Mouse (Mus musculus) forebrain, embryonic 15.5 days (tissue): Measurements from ENCODE around the gene Vezt. TPM values are rescaled to one million over a fixed set of nuclear protein-coding genes. Genes with fewer than 3 reads are reported as not detected.

ENCODE experiments used
- ATAC-seq: fragments of 200-750 bp; cut with Nextera tagmentation; replicated peaks from 2 replicates; pipeline ENCODE4 v1.8.0; 2017; ENCODE audit warnings: mild to moderate bottlenecking, moderate TSS enrichment, moderate library complexity
- H3K27ac ChIP-seq: fragments of 300-500 bp; sonication (generic); replicated peaks from 2 replicates; pipeline ENCODE4 v1.5.1; 2015; ENCODE audit warnings: mild to moderate bottlenecking, inconsistent platforms
- H3K27me3 ChIP-seq: fragments of 300-500 bp; sonication (generic); 2 replicates; pipeline ENCODE4 v1.6.1; 2015; ENCODE audit warnings: inconsistent platforms
- H3K36me3 ChIP-seq: fragments of 300-500 bp; sonication (generic); 2 replicates; pipeline ENCODE4 v1.6.1; 2015; ENCODE audit warnings: mild to moderate bottlenecking, inconsistent platforms
- H3K4me1 ChIP-seq: fragments of 300-500 bp; sonication (generic); 2 replicates; pipeline ENCODE4 v1.6.1; 2015; ENCODE audit warnings: inconsistent platforms
- H3K4me2 ChIP-seq: fragments of 300-500 bp; sonication (generic); replicated peaks from 2 replicates; pipeline ENCODE4 v1.6.1; 2015; ENCODE audit warnings: mild to moderate bottlenecking, inconsistent platforms
- H3K4me3 ChIP-seq: fragments of 300-500 bp; sonication (generic); 2 replicates; pipeline ENCODE4 v1.5.1; 2015; ENCODE audit warnings: mild to moderate bottlenecking, inconsistent platforms
- H3K9ac ChIP-seq: fragments of 300-500 bp; sonication (generic); replicated peaks from 2 replicates; pipeline ENCODE4 v1.6.1; 2015; ENCODE audit warnings: mild to moderate bottlenecking, inconsistent platforms
- H3K9me3 ChIP-seq: fragments of 300-500 bp; sonication (generic); 2 replicates; pipeline ENCODE4 v1.6.1; 2016; ENCODE audit warnings: inconsistent platforms
- WGBS: fragments of 180-500 bp; shearing (Covaris S2); methylation state at CpG from one replicate; pipeline ENCODE4 v1.1.7; 2015; ENCODE audit warnings: mixed read lengths; 5-methylcytosine and 5-hydroxymethylcytosine counted together
- polyA plus RNA-seq: library from polyadenylated mRNA; unstranded; fragments of >200 nt; fragmentation: Nextera tagmentation; extraction: Ambion mirVana; gene quantifications from 2 replicates; pipeline ENCODE4 v1.2.1, GENCODE M21; 2015

Vezt gene
- polyA plus RNA-seq, 1 experiment from 2014 or later: 68.6 TPM

GRCm38 (mm10) chr10:93918087-93918486 is 117.5 kb downstream of the Vezt start:
- Histone ChIP-seq H3K9me3 (no peaks in the 10 kb centered on the region), H3K27ac (no peak overlapping the region), H3K4me1 (peaks cover 21% of the 10 kb centered on the region), H3K4me2 (no peak overlapping the region), H3K27me3 (no peaks in the 10 kb centered on the region), H3K4me3 (no peak overlapping the region), H3K36me3 (no peaks in the 10 kb centered on the region), H3K9ac (no peak overlapping the region)
- 94% methylated on average over 2 of the region's 2 CpGs for WGBS
- ATAC-seq: no peak

GRCm38 (mm10) chr10:93916778-93917177 is 118.8 kb downstream of the Vezt start:
- no peak overlapping the region for H3K27ac ChIP-seq
- 85% methylated on average over 2 of the region's 2 CpGs for WGBS
- peaks cover 21% of the 10 kb centered on the region for H3K4me1 ChIP-seq
- no peak overlapping the region for H3K4me3 ChIP-seq
- H3K9me3 ChIP-seq: no peaks in the 10 kb centered on the region
- no peak for ATAC-seq
- no peak overlapping the region for H3K9ac ChIP-seq
- no peak overlapping the region for H3K4me2 ChIP-seq
- no peaks in the 10 kb centered on the region for H3K27me3 ChIP-seq
- no peaks in the 10 kb centered on the region for H3K36me3 ChIP-seq

GRCm38 (mm10) chr10:93915531-93916275 is 119.9 kb downstream of the Vezt start:
- no peak for ATAC-seq
- no peaks in the 10 kb centered on the region for H3K36me3 ChIP-seq
- H3K9me3 ChIP-seq: no peaks in the 10 kb centered on the region
- peak overlapping the region; percentile 29; the same call in 1 of the 2 replicates for H3K4me2 ChIP-seq
- WGBS: 6% methylated on average over 11 of the region's 11 CpGs
- no peak overlapping the region for H3K9ac ChIP-seq
- H3K27ac ChIP-seq: no peak overlapping the region
- peaks cover 21% of the 10 kb centered on the region for H3K4me1 ChIP-seq
- no peak overlapping the region for H3K4me3 ChIP-seq
- H3K27me3 ChIP-seq: no peaks in the 10 kb centered on the region

GRCm38 (mm10) chr10:93913525-93913924 is 122.1 kb downstream of the Vezt start:
- H3K27ac ChIP-seq: no peak overlapping the region
- no peak overlapping the region for H3K4me2 ChIP-seq
- no peaks in the 10 kb centered on the region for H3K27me3 ChIP-seq
- H3K4me3 ChIP-seq: no peak overlapping the region
- H3K9ac ChIP-seq: no peak overlapping the region
- 77% methylated on average over 5 of the region's 5 CpGs for WGBS
- no peaks in the 10 kb centered on the region for H3K9me3 ChIP-seq
- H3K4me1 ChIP-seq: peaks cover 13% of the 10 kb centered on the region
- no peak for ATAC-seq
- H3K36me3 ChIP-seq: no peaks in the 10 kb centered on the region

- H3K27me3 ChIP-seq: no peaks in the 10 kb centered on the region
- H3K36me3 ChIP-seq: no peaks in the 10 kb centered on the region
- no peak overlapping the region for H3K4me2 ChIP-seq
- ATAC-seq: no peak
- peaks cover 13% of the 10 kb centered on the region for H3K4me1 ChIP-seq
- WGBS: 94% methylated on average over 1 of the region's 1 CpGs
- H3K27ac ChIP-seq: no peak overlapping the region
- H3K9me3 ChIP-seq: no peaks in the 10 kb centered on the region
- no peak overlapping the region for H3K9ac ChIP-seq
- no peak overlapping the region for H3K4me3 ChIP-seq
Measured at GRCm38 (mm10) chr10:93912917-93913316, 122.7 kb downstream of the Vezt start.

GRCm38 (mm10) chr10:93912136-93912855 is 123.3 kb downstream of the Vezt start:
- Histone ChIP-seq H3K36me3 (no peaks in the 10 kb centered on the region), H3K4me1 (peaks cover 13% of the 10 kb centered on the region), H3K27me3 (no peaks in the 10 kb centered on the region), H3K27ac (no peak overlapping the region), H3K4me2 (no peak overlapping the region), H3K4me3 (no peak overlapping the region), H3K9ac (no peak overlapping the region), H3K9me3 (no peaks in the 10 kb centered on the region)
- WGBS: 87% methylated on average over 5 of the region's 5 CpGs
- ATAC-seq: no peak

GRCm38 (mm10) chr10:93911326-93911725 is 124.3 kb downstream of the Vezt start:
- Histone ChIP-seq H3K4me1 (peaks cover 13% of the 10 kb centered on the region), H3K27me3 (no peaks in the 10 kb centered on the region), H3K36me3 (no peaks in the 10 kb centered on the region), H3K27ac (no peak overlapping the region), H3K4me2 (no peak overlapping the region), H3K9ac (no peak overlapping the region), H3K4me3 (no peak overlapping the region), H3K9me3 (no peaks in the 10 kb centered on the region)
- WGBS: 79% methylated on average over 5 of the region's 5 CpGs
- no peak for ATAC-seq

GRCm38 (mm10) chr10:93909811-93910446 is 125.7 kb downstream of the Vezt start:
- Histone ChIP-seq H3K9ac (no peak overlapping the region), H3K4me3 (no peak overlapping the region), H3K27ac (no peak overlapping the region), H3K9me3 (no peaks in the 10 kb centered on the region), H3K4me1 (peaks cover 1% of the 10 kb centered on the region; the same call in 1 of the 2 replicates), H3K4me2 (no peak overlapping the region), H3K27me3 (no peaks in the 10 kb centered on the region), H3K36me3 (no peaks in the 10 kb centered on the region)
- no peak for ATAC-seq
- WGBS: 86% methylated on average over 5 of the region's 5 CpGs

- ATAC-seq: no peak
- Histone ChIP-seq H3K9me3 (no peaks in the 10 kb centered on the region), H3K4me3 (no peak overlapping the region), H3K27me3 (no peaks in the 10 kb centered on the region), H3K4me2 (no peak overlapping the region), H3K4me1 (no peaks in the 10 kb centered on the region), H3K36me3 (no peaks in the 10 kb centered on the region), H3K9ac (no peak overlapping the region), H3K27ac (no peak overlapping the region)
- 100% methylated on average over 1 of the region's 1 CpGs for WGBS
Measured at GRCm38 (mm10) chr10:93909015-93909414, 126.6 kb downstream of the Vezt start.

GRCm38 (mm10) chr10:93908540-93908939 is 127.1 kb downstream of the Vezt start:
- no peak overlapping the region for H3K4me3 ChIP-seq
- no peaks in the 10 kb centered on the region for H3K36me3 ChIP-seq
- no peak for ATAC-seq
- H3K4me1 ChIP-seq: no peaks in the 10 kb centered on the region
- H3K9me3 ChIP-seq: no peaks in the 10 kb centered on the region
- no peak overlapping the region for H3K9ac ChIP-seq
- H3K27me3 ChIP-seq: no peaks in the 10 kb centered on the region
- WGBS: 94% methylated on average over 7 of the region's 7 CpGs
- H3K27ac ChIP-seq: no peak overlapping the region
- no peak overlapping the region for H3K4me2 ChIP-seq

- Histone ChIP-seq H3K36me3 (no peaks in the 10 kb centered on the region), H3K4me3 (no peak overlapping the region), H3K4me1 (no peaks in the 10 kb centered on the region), H3K9me3 (no peaks in the 10 kb centered on the region), H3K4me2 (no peak overlapping the region), H3K9ac (no peak overlapping the region), H3K27me3 (no peaks in the 10 kb centered on the region), H3K27ac (no peak overlapping the region)
- ATAC-seq: no peak
- 62% methylated on average over 10 of the region's 10 CpGs for WGBS
Measured at GRCm38 (mm10) chr10:93907376-93907775, 128.2 kb downstream of the Vezt start.

- Histone ChIP-seq H3K9ac (no peak overlapping the region), H3K27ac (no peak overlapping the region), H3K4me1 (no peaks in the 10 kb centered on the region), H3K9me3 (no peaks in the 10 kb centered on the region), H3K4me2 (no peak overlapping the region), H3K36me3 (no peaks in the 10 kb centered on the region), H3K4me3 (no peak overlapping the region), H3K27me3 (no peaks in the 10 kb centered on the region)
- ATAC-seq: no peak
- WGBS: 92% methylated on average over 11 of the region's 11 CpGs
Measured at GRCm38 (mm10) chr10:93899907-93900306, 135.7 kb downstream of the Vezt start.
